Mouse (Mus musculus): ENCODE measurements around the gene Tsfm. TPM values are rescaled to one million over a fixed set of nuclear protein-coding genes. Genes with fewer than 3 reads are reported as not detected.
A peak's percentile ranks its signal among the peaks of the same experiment; 100 is the strongest.
"Not testable (repeated sequence)": the region's sequence is repeated elsewhere in the genome, so short reads cannot be mapped to it uniquely, and the experiment has no call there.

Gene Tsfm
- total RNA-seq, 2 experiments from 2014 or later, result 24.8 to 27.9 TPM

GRCm38 (mm10) chr10:127066519-127067018 is 35.9 kb upstream of the Tsfm start:
- intact Hi-C loops (cut with DNase I; ENCODE audit: low total_unique reads), result no loop called here
- DNase-seq, result no peak

- no peak for DNase-seq
- intact Hi-C loops (cut with DNase I; ENCODE audit: low total_unique reads), result no loop called here
These were observed 35.3 kb upstream of the Tsfm start for GRCm38 (mm10) chr10:127065981-127066380.

GRCm38 (mm10) chr10:127063913-127064870 is 33.6 kb upstream of the Tsfm start:
- intact Hi-C loops (cut with DNase I; ENCODE audit: low total_unique reads), result no loop called here

GRCm38 (mm10) chr10:127063239-127063872 is 32.7 kb upstream of the Tsfm start, which contains the start of gene Cdk4:
Cdk4 (plus strand) TSS chr10:127063534.
- peak; percentile 98 for DNase-seq
- intact Hi-C loops (cut with DNase I; ENCODE audit: low total_unique reads), result no loop called here

More at GRCm38 (mm10) chr10:127063913-127064870, 33.6 kb upstream of the Tsfm start:
- no peak for DNase-seq

GRCm38 (mm10) chr10:127062503-127062902 is 31.9 kb upstream of the Tsfm start:
- intact Hi-C loops (cut with DNase I; ENCODE audit: low total_unique reads), result no loop called here
- DNase-seq, result no peak

- DNase-seq; intact Hi-C loops (cut with DNase I; ENCODE audit: low total_unique reads): not testable (repeated sequence)
These were observed 31.5 kb upstream of the Tsfm start for GRCm38 (mm10) chr10:127062101-127062500.

GRCm38 (mm10) chr10:127061513-127061912 is 30.9 kb upstream of the Tsfm start:
- DNase-seq, result no peak
- intact Hi-C loops (cut with DNase I; ENCODE audit: low total_unique reads), result no loop called here

GRCm38 (mm10) chr10:127061085-127061484 is 30.4 kb upstream of the Tsfm start:
- DNase-seq, result no peak
- intact Hi-C loops (cut with DNase I; ENCODE audit: low total_unique reads), result no loop called here

- intact Hi-C loops (cut with DNase I; ENCODE audit: low total_unique reads), result no loop called here
- peak; percentile 43 for DNase-seq
These were observed 29.6 kb upstream of the Tsfm start, which contains the start of gene March9 for GRCm38 (mm10) chr10:127059968-127060916. March9 (minus strand) TSS chr10:127060184.

- intact Hi-C loops (cut with DNase I; ENCODE audit: low total_unique reads), result no loop called here
These were observed 28.7 kb upstream of the Tsfm start for GRCm38 (mm10) chr10:127059174-127059967.

GRCm38 (mm10) chr10:127058708-127059107 is 28.1 kb upstream of the Tsfm start:
- no peak for DNase-seq
- intact Hi-C loops (cut with DNase I; ENCODE audit: low total_unique reads), result no loop called here

More at GRCm38 (mm10) chr10:127059174-127059967, 28.7 kb upstream of the Tsfm start:
- no peak for DNase-seq

- intact Hi-C loops (cut with DNase I; ENCODE audit: low total_unique reads), result no loop called here
- DNase-seq, result peak; percentile 74
These were observed 27.5 kb upstream of the Tsfm start for GRCm38 (mm10) chr10:127058161-127058560.

GRCm38 (mm10) chr10:127056490-127056889 is 25.9 kb upstream of the Tsfm start:
- intact Hi-C loops (cut with DNase I; ENCODE audit: low total_unique reads), result no loop called here
- DNase-seq, result no peak

- DNase-seq, result no peak
- intact Hi-C loops (cut with DNase I; ENCODE audit: low total_unique reads), result no loop called here
These were observed 24.8 kb upstream of the Tsfm start for GRCm38 (mm10) chr10:127055406-127055805.

- DNase-seq, result no peak
- intact Hi-C loops (cut with DNase I; ENCODE audit: low total_unique reads), result no loop called here
These were observed 24.0 kb upstream of the Tsfm start for GRCm38 (mm10) chr10:127054646-127055045.

GRCm38 (mm10) chr10:127050119-127050474 is 19.5 kb upstream of the Tsfm start:
- no peak for DNase-seq
- intact Hi-C loops (cut with DNase I; ENCODE audit: low total_unique reads), result no loop called here

GRCm38 (mm10) chr10:127049395-127050118 is 18.9 kb upstream of the Tsfm start:
- intact Hi-C loops (cut with DNase I; ENCODE audit: low total_unique reads), result no loop called here
- DNase-seq, result no peak
